ENCODE assay signal across 9 mouse cellular contexts in genomic region chr17:67696694-67697386, GRCm38 (mm10). TPM values are rescaled to one million over a fixed set of nuclear protein-coding genes. Genes with fewer than 3 reads are reported as not detected.
DNase-seq lines count a peak whose midpoint lies in the region; ATAC-seq and TF ChIP-seq lines count a peak whose summit lies in the region.
"Had no signal": no experiment of that assay in that cellular context is flagged by ENCODE, and none has a peak within 500 bp of the region (broad histone marks: within the 10 kb centered on the region; RNA-seq: fewer than 3 reads in every experiment).

Lama1 (plus strand) TSS chr17:67697259.

- H3K9ac ChIP-seq in forebrain, embryonic 14.5 days (ENCODE audit: low read length), result peak within 1 kb of the TSS; percentile 77
- H3K9ac ChIP-seq in heart, postnatal 0 days (replicated peaks; ENCODE audit: low read depth, low read length), result no peak within 1 kb of the TSS; the same call in 1 of the 2 replicates

- H3K4me3 ChIP-seq in C2C12 (ENCODE audit: insufficient read depth, poor library complexity, severe bottlenecking), result no peak within 1 kb of the TSS
- peak within 1 kb of the TSS; percentile 81 for H3K4me3 ChIP-seq in forebrain, embryonic 14.5 days (ENCODE audit: low read depth, low read length)
- peak within 1 kb of the TSS; percentile 59 for H3K4me3 ChIP-seq in heart, postnatal 0 days (ENCODE audit: low read depth, low read length)

- no peaks in the 10 kb centered on the region for H3K79me3 ChIP-seq in C2C12 (ENCODE audit: low read depth)

- DNase-seq in adrenal gland, postnatal 10 days, result peak; percentile 93
- peak; percentile 80 for DNase-seq in forebrain, embryonic 14.5 days (ENCODE audit: low spot score)
- DNase-seq in heart, postnatal 0 days (ENCODE audit: low spot score), result peak; percentile 67
- DNase-seq in kidney, postnatal 14 days, result peak; percentile 91
- DNase-seq in lung, postnatal 10 days, result peak; percentile 89
- peak; percentile 94 for DNase-seq in ovary, postnatal 36 days (ENCODE audit: low spot score)

- TF ChIP-seq CTCF in C2C12 (IDR thresholded peaks at IDR 0.05; ENCODE audit: control insufficient read depth, insufficient read depth, insufficient read length), result peak; percentile 14
- TF ChIP-seq CTCF in heart, postnatal 0 days (IDR thresholded peaks at IDR 0.05; ENCODE audit: low read depth), result peak; percentile 68

- peak within 1 kb of the TSS; percentile 65 for H3K27ac ChIP-seq in forebrain, embryonic 14.5 days (ENCODE audit: low read depth, low read length)
- H3K27ac ChIP-seq in heart, postnatal 0 days (ENCODE audit: low read depth), result no peak within 1 kb of the TSS

- no peaks in the 10 kb centered on the region for H3K79me2 ChIP-seq in C2C12 (ENCODE audit: control insufficient read depth, insufficient read depth)

- no peaks in the 10 kb centered on the region for H3K36me3 ChIP-seq in C2C12 (ENCODE audit: control insufficient read depth, insufficient read depth)
- no peaks in the 10 kb centered on the region for H3K36me3 ChIP-seq in forebrain, embryonic 14.5 days (ENCODE audit: control insufficient read depth, insufficient read depth, low read length)
- H3K36me3 ChIP-seq in heart, postnatal 0 days (replicated peaks; ENCODE audit: control insufficient read depth, insufficient read depth, low read length), result no peaks in the 10 kb centered on the region

- no peaks in the 10 kb centered on the region for H3K9me3 ChIP-seq in forebrain, embryonic 14.5 days (replicated peaks; ENCODE audit: control insufficient read depth, low read length)
- no peaks in the 10 kb centered on the region for H3K9me3 ChIP-seq in heart, postnatal 0 days (replicated peaks; ENCODE audit: control insufficient read depth, low read length)

- ATAC-seq in forebrain, embryonic 14.5 days, result peak; percentile 91
- ATAC-seq in heart, postnatal 0 days (ENCODE audit: insufficient read depth, low read depth), result peak; percentile 97
- no peak for ATAC-seq in inflammation-experienced regulatory T-cells, adult 6 months

- whole genome bisulfite sequencing in forebrain, embryonic 14.5 days, result 2% methylated on average over 29 of the region's 32 CpGs
- 2% methylated on average over 32 of the region's 32 CpGs for WGBS in heart, postnatal 0 days

- H3ac ChIP-seq in C2C12 (ENCODE audit: control insufficient read depth, insufficient read length, low read depth), result no peak within 1 kb of the TSS

- H3K4me1 ChIP-seq in forebrain, embryonic 14.5 days (ENCODE audit: control insufficient read depth, insufficient read depth, low read length), result peaks cover 12% of the 10 kb centered on the region
- H3K4me1 ChIP-seq in heart, postnatal 0 days (ENCODE audit: control insufficient read depth, insufficient read depth), result peaks cover 9% of the 10 kb centered on the region; the same call in 1 of the 2 replicates

- peak within 1 kb of the TSS; percentile 96 for H3K4me2 ChIP-seq in forebrain, embryonic 14.5 days (ENCODE audit: low read length)
- peak within 1 kb of the TSS; percentile 96 for H3K4me2 ChIP-seq in heart, postnatal 0 days (ENCODE audit: low read depth, low read length)

- H3K27me3 ChIP-seq in C2C12 (ENCODE audit: control insufficient read depth, insufficient read depth, insufficient read length), result peaks cover 26% of the 10 kb centered on the region
- no peaks in the 10 kb centered on the region for H3K27me3 ChIP-seq in forebrain, embryonic 14.5 days (replicated peaks; ENCODE audit: control insufficient read depth, insufficient read depth, low read length)
- H3K27me3 ChIP-seq in heart, postnatal 0 days (ENCODE audit: control insufficient read depth, insufficient read depth, low read length), result peaks cover 35% of the 10 kb centered on the region

- TF ChIP-seq EP300 in heart, postnatal 0 days (IDR thresholded peaks at IDR 0.05; ENCODE audit: low read depth), result no peak

TF ChIP-seq in C2C12, 6 proteins besides CTCF, POLR2A, EP300 and RAD21:
- no peak for TF ChIP-seq MYOG (IDR thresholded peaks at IDR 0.05; ENCODE audit: control insufficient read depth, extremely low read depth, insufficient read length)
- TF ChIP-seq MAX (IDR thresholded peaks at IDR 0.05), result no peak
- TF ChIP-seq MYOD1 (IDR thresholded peaks at IDR 0.05; ENCODE audit: control insufficient read depth, insufficient read length, low read depth), result no peak
- no peak for TF ChIP-seq FOSL1 (IDR thresholded peaks at IDR 0.05; ENCODE audit: insufficient read depth, low read length, poor library complexity, severe bottlenecking)
- TF ChIP-seq USF1 (IDR thresholded peaks at IDR 0.05; ENCODE audit: low read depth), result no peak
- TF ChIP-seq CEBPB (IDR thresholded peaks at IDR 0.05; ENCODE audit: low read depth), result no peak

RNA-seq across cellular contexts. Expression of gene Lama1, which starts in this region (rescaled TPM):
- not detected for polyA plus RNA-seq in C2C12 (2012; fragmentation: generic; extraction: Trizol)
- total RNA-seq in adrenal gland, postnatal 10 days (2021), result 10 to 100 TPM; 11.7 to 13.5 TPM
- polyA plus RNA-seq in forebrain, embryonic 14.5 days (2014; fragmentation: Nextera tagmentation; extraction: Ambion mirVana), result 5.4 and 6.6 TPM in 2 replicates
- 0.11 and 0.39 TPM in 2 replicates for total RNA-seq in heart, postnatal 0 days (2014; rRNA removed; ENCODE audit: low replicate concordance)
- polyA plus RNA-seq in heart, postnatal 0 days (2015; fragmentation: Nextera tagmentation; extraction: Ambion mirVana), result 0.01 and 0.03 TPM in 2 replicates
- polyA plus RNA-seq in inflammation-experienced regulatory T-cells, adult 6 months (2017; shearing (Covaris generic)), result not detected
- total RNA-seq: neutrophil, adult 5-6 weeks had no signal

Comparison
In these comparisons a context has a peak if more than half of its experiments do, and no peak if none do; other contexts are left out.
1. Peak in DNase-seq, ATAC-seq, H3K4me3 ChIP-seq and H3K4me2 ChIP-seq in heart, postnatal 0 days; RNA of the gene not detected or under 1 TPM.